Mouse (Mus musculus) midbrain, postnatal 0 days (tissue): Measurements from ENCODE around the gene Ranbp10. TPM values are rescaled to one million over a fixed set of nuclear protein-coding genes. Genes with fewer than 3 reads are reported as not detected.

Experiments
- ATAC-seq: fragments of 200-750 bp; cut with Nextera tagmentation; 2 replicates; pipeline ENCODE4 v1.8.0; 2017; ENCODE audit warnings: moderate number of reproducible peaks, mild to moderate bottlenecking, moderate TSS enrichment, moderate library complexity; ENCODE audit not compliant: low FRiP score
- DNase-seq: peaks from one replicate; pipeline ENCODE4 v3.0.0-alpha.2; 2015; ENCODE audit warnings: low spot score
- H3K27ac ChIP-seq: fragments of 300-500 bp; sonication (generic); 2 replicates; pipeline ENCODE4 v1.5.1; 2014; ENCODE audit warnings: low read depth, mild to moderate bottlenecking, low read length, mixed read lengths
- H3K27me3 ChIP-seq: fragments of 300-500 bp; sonication (generic); 2 replicates; pipeline ENCODE4 v1.6.1; 2014; ENCODE audit warnings: low read length, control low read depth, mixed read lengths; ENCODE audit not compliant: insufficient read depth
- H3K36me3 ChIP-seq: fragments of 300-500 bp; sonication (generic); 2 replicates; pipeline ENCODE4 v1.6.1; 2014; ENCODE audit warnings: low read length, control low read depth, mixed read lengths; ENCODE audit not compliant: insufficient read depth
- H3K4me1 ChIP-seq: fragments of 300-500 bp; sonication (generic); 2 replicates; pipeline ENCODE4 v1.6.1; 2014; ENCODE audit warnings: mild to moderate bottlenecking, control low read depth, antibody characterized with exemption, low read length, mixed read lengths; ENCODE audit not compliant: insufficient read depth
- H3K4me2 ChIP-seq: fragments of 300-500 bp; sonication (generic); 2 replicates; pipeline ENCODE4 v1.6.1; 2014; ENCODE audit warnings: low read depth, mild to moderate bottlenecking, low read length, mixed read lengths; ENCODE audit not compliant: poor library complexity, severe bottlenecking
- H3K4me3 ChIP-seq: fragments of 300-500 bp; sonication (generic); 2 replicates; pipeline ENCODE4 v1.5.1; 2014; ENCODE audit warnings: low read depth, mild to moderate bottlenecking, low read length, moderate library complexity
- H3K9ac ChIP-seq: fragments of 300-500 bp; sonication (generic); replicated peaks from 2 replicates; pipeline ENCODE4 v1.6.1; 2014; ENCODE audit warnings: mild to moderate bottlenecking, low read length, moderate library complexity, mixed read lengths; ENCODE audit not compliant: poor library complexity, severe bottlenecking
- H3K9me3 ChIP-seq: fragments of 300-500 bp; sonication (generic); 2 replicates; pipeline ENCODE4 v1.6.1; 2016; ENCODE audit warnings: low read length, control low read depth
- CTCF ChIP-seq: IDR thresholded peaks from 2 replicates; pipeline ENCODE4 v1.5.1; 2016; ENCODE audit warnings: antibody characterized with exemption, mild to moderate bottlenecking
- WGBS: fragments of 180-500 bp; shearing (Covaris S2); extraction: QIAGEN DNeasy Blood & Tissue Kit; methylation state at CpG from one replicate; pipeline ENCODE4 v1.1.7; 2014; 5-methylcytosine and 5-hydroxymethylcytosine counted together
- polyA plus RNA-seq: library from polyadenylated mRNA; unstranded; fragments of >200 nt; fragmentation: Nextera tagmentation; extraction: Ambion mirVana; gene quantifications from 2 replicates; pipeline ENCODE4 v1.2.1, GENCODE M21; 2015
- total RNA-seq: library from RNA; depleted of rRNA; stranded (reverse); fragments of >200 nt; gene quantifications from 2 replicates; pipeline ENCODE4 v1.2.3, GENCODE M21; 2014; rRNA removed

Ranbp10 gene
- 13.4 and 13.5 TPM in 2 replicates for total RNA-seq
- 4.8 and 6.4 TPM in 2 replicates for polyA plus RNA-seq

- Histone ChIP-seq H3K4me3 (peak within 1 kb of the TSS; percentile 98), H3K27ac (peak within 1 kb of the TSS; percentile 78), H3K9me3 (no peaks in the 10 kb centered on the region), H3K9ac (peak within 1 kb of the TSS; percentile 91), H3K36me3 (0 out of 2 replicates have a peak, but pooled peaks cover 3% of the 10 kb centered on the region), H3K4me2 (peak within 1 kb of the TSS; percentile 96), H3K27me3 (no peaks in the 10 kb centered on the region), H3K4me1 (peaks cover 10% of the 10 kb centered on the region)
- TF ChIP-seq CTCF: no peak
- ATAC-seq: peak; percentile 98
- DNase-seq: peak; percentile 100
- under 1% methylated on average over 52 of the region's 52 CpGs for WGBS
Observed at GRCm38 (mm10) chr8:105826861-105827848, at the start of gene Ranbp10, which contains the start of gene Tsnaxip1. Gene Ranbp10 (minus strand): TSS chr8:105827350. Gene Tsnaxip1 (plus strand): TSS chr8:105827731.

- TF ChIP-seq CTCF: no peak
- Histone ChIP-seq H3K9ac (no peak overlapping the region), H3K4me2 (no peak overlapping the region), H3K4me3 (no peak overlapping the region), H3K4me1 (no peaks in the 10 kb centered on the region), H3K9me3 (no peaks in the 10 kb centered on the region), H3K27me3 (no peaks in the 10 kb centered on the region), H3K27ac (no peak overlapping the region), H3K36me3 (peaks cover 40% of the 10 kb centered on the region)
- 90% methylated on average over 6 of the region's 6 CpGs for WGBS
- DNase-seq (no peak), ATAC-seq (no peak)
Observed at GRCm38 (mm10) chr8:105874301-105874700, 47.2 kb upstream of the Ranbp10 start.

- no peak for DNase-seq
Observed at GRCm38 (mm10) chr8:105866364-105867029, 39.3 kb upstream of the Ranbp10 start.

DNA sequence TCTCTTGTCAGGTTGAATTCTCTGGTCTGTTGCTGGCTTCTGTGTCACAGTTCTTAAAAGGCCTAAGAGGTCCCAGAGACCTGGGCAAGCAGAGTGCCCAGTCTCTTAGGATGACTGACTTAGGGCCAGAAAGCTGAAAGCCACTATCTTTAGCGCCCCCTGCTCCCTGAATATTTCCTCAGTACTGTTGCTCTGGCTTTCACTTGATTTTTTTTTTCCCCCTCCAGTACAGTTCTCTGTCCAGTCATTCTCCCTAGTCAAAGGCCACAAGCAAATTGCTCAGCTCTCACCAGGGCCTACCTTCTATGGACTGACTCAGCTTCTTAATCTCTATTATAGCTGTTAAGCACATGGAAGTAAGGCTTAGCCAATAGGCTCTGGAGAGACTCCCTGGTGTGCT, 34.8 kb upstream of the Ranbp10 start:
- Histone ChIP-seq H3K4me1 (peaks cover 17% of the 10 kb centered on the region), H3K4me3 (peak overlapping the region; percentile 59; the same call in 1 of the 2 replicates), H3K4me2 (peak overlapping the region; percentile 91), H3K27me3 (no peaks in the 10 kb centered on the region), H3K9ac (peak overlapping the region; percentile 93; the same call in 1 of the 2 replicates), H3K9me3 (no peaks in the 10 kb centered on the region), H3K27ac (no peak overlapping the region), H3K36me3 (peaks cover 4% of the 10 kb centered on the region; the same call in 1 of the 2 replicates)
- ATAC-seq (no peak), DNase-seq (peak; percentile 33)
- TF ChIP-seq CTCF: peak; percentile 48
- WGBS: 5% methylated on average over 1 of the region's 1 CpGs

More at GRCm38 (mm10) chr8:105866364-105867029, 39.3 kb upstream of the Ranbp10 start:
- no peak for ATAC-seq
- peaks cover 12% of the 10 kb centered on the region; the same call in 1 of the 2 replicates for H3K36me3 ChIP-seq
- no peak overlapping the region for H3K4me2 ChIP-seq
- no peak overlapping the region for H3K9ac ChIP-seq
- peaks cover 11% of the 10 kb centered on the region for H3K4me1 ChIP-seq
- H3K9me3 ChIP-seq: no peaks in the 10 kb centered on the region
- H3K4me3 ChIP-seq: no peak overlapping the region
- H3K27me3 ChIP-seq: no peaks in the 10 kb centered on the region
- TF ChIP-seq CTCF: peak; percentile 63
- H3K27ac ChIP-seq: no peak overlapping the region
- 81% methylated on average over 6 of the region's 6 CpGs for WGBS

GRCm38 (mm10) chr8:105860143-105860981, 33.2 kb upstream of the Ranbp10 start, which contains the start of gene Nutf2:
Gene Nutf2 (plus strand): TSS chr8:105860580.
- H3K4me3 ChIP-seq: peak within 1 kb of the TSS; percentile 59
- H3K4me2 ChIP-seq: peak within 1 kb of the TSS; percentile 91
- H3K27me3 ChIP-seq: no peaks in the 10 kb centered on the region
- peak within 1 kb of the TSS; percentile 93 for H3K9ac ChIP-seq
- H3K36me3 ChIP-seq: no peaks in the 10 kb centered on the region
- WGBS: under 1% methylated on average over 44 of the region's 59 CpGs
- TF ChIP-seq CTCF: peak; percentile 5; the same call in 1 of the 2 replicates
- H3K27ac ChIP-seq: peak within 1 kb of the TSS; percentile 86
- peaks cover 23% of the 10 kb centered on the region for H3K4me1 ChIP-seq
- peak; percentile 96 for ATAC-seq
- peak; percentile 99 for DNase-seq
- H3K9me3 ChIP-seq: no peaks in the 10 kb centered on the region
